Mouse (Mus musculus) fat pad, adult 2 months (tissue): ENCODE data around the gene Wscd2.

Experiments
- DNase-seq: peaks from one replicate; pipeline ENCODE4 v3.0.0-alpha.2; 2011; ENCODE audit warnings: low read depth, low spot score; ENCODE audit errors: extremely low read depth

Gene Wscd2

DNA sequence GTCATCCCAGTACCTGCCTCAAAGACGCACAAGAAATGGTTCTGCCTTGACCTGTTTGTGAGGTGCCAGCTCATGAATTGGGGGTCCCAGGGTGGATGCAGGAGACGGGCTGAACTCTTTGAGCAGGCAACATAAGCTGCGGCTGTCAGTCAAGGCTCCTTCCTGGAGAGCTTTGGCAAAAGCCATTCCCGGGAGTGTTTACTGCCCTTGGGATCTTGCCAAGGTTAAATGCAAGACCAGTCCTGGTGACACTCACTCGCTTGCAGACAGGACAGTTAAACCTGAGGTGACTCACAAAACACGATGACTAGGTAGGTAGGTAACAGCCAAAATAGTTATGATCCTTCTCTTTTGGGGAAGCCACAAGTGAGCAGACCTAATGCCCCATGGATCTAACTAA, 30.9 kb downstream of the Wscd2 start:
- peak; percentile 25 for DNase-seq

DNA sequence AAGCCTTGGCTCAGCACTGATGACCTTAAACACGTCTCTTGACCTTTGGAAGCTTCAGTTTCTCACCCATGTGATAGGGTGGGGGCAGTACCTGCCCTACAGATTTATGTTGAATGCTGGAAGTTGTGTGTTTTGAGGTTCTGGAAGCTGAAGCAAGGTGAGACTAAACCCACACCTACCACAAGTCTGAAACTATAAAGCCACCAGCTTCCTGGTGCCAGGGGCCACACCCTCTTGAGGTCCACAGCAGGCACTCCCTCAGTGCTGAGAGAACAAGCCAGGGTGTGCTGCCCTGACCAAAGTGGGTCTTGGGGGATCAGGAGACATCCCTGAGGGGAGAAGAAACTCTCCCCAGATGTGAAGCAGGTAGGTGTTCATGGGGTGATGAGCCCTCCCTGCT, 48.7 kb downstream of the Wscd2 start:
- DNase-seq, result no peak

DNA sequence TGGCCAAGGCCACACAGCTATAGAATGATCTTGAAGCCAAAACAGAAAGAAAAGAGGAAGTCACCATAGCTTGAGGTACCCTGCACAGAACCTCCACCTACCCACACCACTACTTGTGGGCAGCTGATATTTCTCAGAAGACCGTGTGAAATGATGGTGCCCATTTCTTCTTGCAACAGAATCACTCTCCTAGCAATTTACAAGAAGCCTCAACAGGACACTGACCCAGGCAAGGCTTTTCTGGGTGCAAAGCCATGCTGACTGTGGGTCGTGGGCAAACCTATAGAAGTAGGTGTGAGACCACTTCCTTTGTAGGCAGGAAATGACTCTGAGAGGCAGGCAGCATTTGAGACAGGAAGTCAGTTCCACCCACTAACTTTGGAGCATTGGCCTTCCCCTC, 49.3 kb downstream of the Wscd2 start:
- DNase-seq, result no peak

- DNase-seq, result no peak
Measured at GRCm38 (mm10) chr5:113539858-113540257, 49.7 kb downstream of the Wscd2 start.

DNA sequence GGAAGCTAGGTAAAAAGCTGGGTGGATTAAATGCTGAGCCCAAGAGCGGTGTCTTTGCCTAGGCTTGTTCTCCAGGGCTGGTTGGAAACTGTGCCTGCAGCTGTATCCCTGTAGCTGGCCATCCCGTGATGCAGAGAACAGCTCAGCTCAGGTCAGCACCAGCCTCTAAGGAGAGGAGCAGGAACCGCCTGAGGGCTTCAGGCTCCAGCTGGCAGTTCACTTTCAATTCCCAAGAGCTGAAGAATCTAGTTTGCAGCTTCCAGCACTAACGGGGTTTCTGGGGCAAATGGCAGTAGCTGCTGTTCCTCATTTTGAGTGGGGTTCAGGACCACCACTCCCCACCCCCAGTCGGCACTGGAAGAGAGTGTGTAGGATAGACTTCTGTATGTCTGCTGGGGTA, 51.1 kb downstream of the Wscd2 start:
- no peak for DNase-seq

- no peak for DNase-seq
Measured at GRCm38 (mm10) chr5:113542885-113543476, 52.8 kb downstream of the Wscd2 start.

- no peak for DNase-seq
Measured at GRCm38 (mm10) chr5:113547949-113548700, 58.0 kb downstream of the Wscd2 start.

- DNase-seq, result no peak
Measured at GRCm38 (mm10) chr5:113550249-113550648, 60.1 kb downstream of the Wscd2 start.

DNA sequence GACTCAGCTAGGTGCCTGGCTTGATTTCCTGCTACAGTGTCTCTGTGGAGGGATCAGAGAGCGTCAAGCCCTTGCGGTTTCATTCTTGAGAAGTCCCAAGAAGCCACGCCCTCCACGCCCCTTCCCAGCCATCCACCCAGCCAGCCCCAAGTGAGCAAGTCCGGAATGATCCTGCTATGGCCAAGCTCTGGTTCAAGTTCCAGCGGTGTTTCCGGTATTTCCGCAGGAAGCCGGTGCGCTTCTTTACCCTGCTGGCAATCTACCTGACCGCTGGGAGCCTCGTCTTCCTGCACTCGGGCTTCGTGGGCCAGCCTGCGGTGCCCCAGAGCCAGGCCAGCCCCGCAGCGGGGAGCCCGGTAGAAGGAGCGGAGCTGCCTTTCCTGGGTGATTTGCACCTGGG, 60.6 kb downstream of the Wscd2 start:
- DNase-seq, result no peak

DNA sequence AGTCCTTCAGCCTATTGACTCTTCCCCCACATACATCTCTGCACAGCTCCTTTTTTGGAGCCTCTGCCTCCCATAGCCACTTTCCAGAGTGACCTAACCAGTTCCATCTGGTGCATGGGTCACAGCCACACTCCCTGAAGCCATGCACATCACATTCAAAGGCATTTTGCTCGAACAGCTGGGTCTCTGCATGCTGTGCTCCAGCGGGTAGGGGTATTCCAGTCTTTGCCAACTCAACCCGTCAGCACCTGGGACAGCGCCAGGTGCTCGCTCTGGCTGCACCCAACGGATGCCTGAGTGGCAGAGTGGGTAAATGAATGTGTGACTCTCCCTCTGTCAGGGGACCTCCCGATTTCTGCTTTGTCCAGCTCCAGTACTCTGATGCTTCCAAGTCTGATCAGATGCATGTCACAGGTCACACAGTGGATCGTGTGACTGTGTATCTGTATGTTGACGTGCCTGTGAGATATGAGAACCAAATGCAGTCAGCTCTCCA, 63.3 kb downstream of the Wscd2 start:
- DNase-seq, result peak; percentile 56

- no peak for DNase-seq
Measured at GRCm38 (mm10) chr5:113554095-113554494, 64.0 kb downstream of the Wscd2 start.

GRCm38 (mm10) chr5:113554571-113554970, 64.4 kb downstream of the Wscd2 start:
- no peak for DNase-seq

DNA sequence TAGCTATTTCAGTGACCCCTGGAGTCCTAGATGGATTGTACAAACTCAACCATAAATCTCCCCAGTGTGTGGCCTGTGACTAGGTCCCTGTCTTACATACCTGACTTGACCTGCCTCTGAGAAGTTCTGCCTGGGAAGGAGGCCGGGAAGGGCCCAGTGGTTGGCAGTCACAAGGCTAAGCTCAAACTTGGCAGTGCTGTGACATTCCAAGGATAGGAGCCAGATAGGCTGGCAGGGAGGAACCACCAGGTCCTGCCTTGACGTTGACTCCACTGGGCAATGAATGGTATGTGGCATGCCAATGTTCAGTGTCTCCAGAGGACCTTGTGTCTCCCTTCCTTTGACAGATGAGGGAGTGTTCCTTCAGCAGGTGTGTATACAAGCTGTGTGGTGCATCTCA, 65.6 kb downstream of the Wscd2 start:
- no peak for DNase-seq

GRCm38 (mm10) chr5:113558065-113558464, 67.9 kb downstream of the Wscd2 start:
- no peak for DNase-seq

- no peak for DNase-seq
Measured at GRCm38 (mm10) chr5:113559627-113560026, 69.5 kb downstream of the Wscd2 start.

GRCm38 (mm10) chr5:113564463-113564862, 74.3 kb downstream of the Wscd2 start:
- no peak for DNase-seq

DNA sequence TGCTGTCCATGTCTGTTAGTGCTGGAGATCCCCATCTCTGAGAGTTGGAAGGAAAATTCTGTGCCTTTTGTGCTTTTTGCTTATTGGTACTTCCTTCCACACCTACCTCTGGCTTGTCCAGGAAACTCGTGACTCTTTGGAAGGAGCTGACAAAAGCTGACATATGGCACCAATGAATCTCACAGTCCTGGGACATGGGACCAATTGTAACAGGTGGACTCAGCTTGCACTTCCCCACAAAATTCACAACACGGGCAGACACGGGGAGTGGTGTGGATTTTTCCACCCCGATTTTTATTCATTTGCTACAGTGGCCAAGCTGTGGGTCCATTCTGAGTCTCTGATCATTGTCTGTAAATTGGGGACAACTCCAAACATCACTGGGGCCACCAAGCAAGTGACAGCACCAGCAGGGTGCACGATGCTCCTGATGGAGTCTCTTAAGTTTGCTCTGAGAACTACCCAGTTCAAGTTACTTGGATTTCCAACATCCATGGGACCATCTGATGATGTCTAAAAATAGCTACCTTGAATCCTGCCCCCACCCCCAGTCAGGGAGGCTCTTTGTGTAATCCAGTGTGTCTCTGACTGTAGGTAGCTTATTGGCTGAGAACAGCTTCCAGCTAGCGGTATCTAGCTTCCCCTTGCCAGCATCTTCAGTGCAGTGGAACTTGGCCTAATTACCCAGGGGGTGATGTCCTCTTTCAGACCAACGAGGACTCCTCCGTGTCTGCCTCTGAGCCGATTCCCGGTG, 75.1 kb downstream of the Wscd2 start:
- DNase-seq, result no peak

GRCm38 (mm10) chr5:113565858-113566257, 75.7 kb downstream of the Wscd2 start:
- DNase-seq, result no peak

- DNase-seq, result no peak
Measured at GRCm38 (mm10) chr5:113570056-113570717, 80.1 kb downstream of the Wscd2 start.

- DNase-seq, result no peak
Measured at GRCm38 (mm10) chr5:113577555-113577954, 87.4 kb downstream of the Wscd2 start.

- no peak for DNase-seq
Measured at GRCm38 (mm10) chr5:113578428-113578827, 88.3 kb downstream of the Wscd2 start.
